Mouse (Mus musculus): ENCODE results near the gene Irak1. TPM values are rescaled to one million over a fixed set of nuclear protein-coding genes. Genes with fewer than 3 reads are reported as not detected.
A peak's percentile ranks its signal among the peaks of the same experiment; 100 is the strongest.

Irak1 gene
- 10 to 100 TPM; 48.3 to 59.9 TPM for total RNA-seq (2021)

- peak; percentile 71 to 75 for DNase-seq
These were observed at the start of gene Irak1 for GRCm38 (mm10) chrX:74023188-74024049. Irak1 (minus strand) TSS chrX:74023918.

GRCm38 (mm10) chrX:74070794-74071193 is 47.1 kb upstream of the Irak1 start:
- DNase-seq, result no peak

- DNase-seq, result peak in 1 of 2 experiments; percentile 6
These were observed 44.2 kb upstream of the Irak1 start for GRCm38 (mm10) chrX:74067891-74068290.

GRCm38 (mm10) chrX:74045107-74045506 is 21.4 kb upstream of the Irak1 start:
- DNase-seq, result no peak

- DNase-seq, result no peak
These were observed 14.1 kb upstream of the Irak1 start for GRCm38 (mm10) chrX:74037702-74038375.

GRCm38 (mm10) chrX:74030000-74030399 is 6.3 kb upstream of the Irak1 start:
- DNase-seq, result no peak

GRCm38 (mm10) chrX:74022795-74023187 is 927 bp downstream of the Irak1 start:
- no peak for DNase-seq

GRCm38 (mm10) chrX:74014597-74014996 is 9.1 kb downstream of the Irak1 start:
- no peak for DNase-seq

GRCm38 (mm10) chrX:74008063-74008462 is 15.7 kb downstream of the Irak1 start:
- no peak for DNase-seq

- no peak for DNase-seq
These were observed 17.3 kb downstream of the Irak1 start for GRCm38 (mm10) chrX:74006401-74006800.

GRCm38 (mm10) chrX:74003644-74004043 is 20.1 kb downstream of the Irak1 start:
- DNase-seq, result no peak

- DNase-seq, result no peak
These were observed 22.7 kb downstream of the Irak1 start for GRCm38 (mm10) chrX:74001024-74001423.

- DNase-seq, result peak; percentile 18 to 21
These were observed 24.5 kb downstream of the Irak1 start for GRCm38 (mm10) chrX:73998911-73999869.

GRCm38 (mm10) chrX:73977783-73978182 is 45.9 kb downstream of the Irak1 start:
- DNase-seq, result no peak

GRCm38 (mm10) chrX:73976283-73976682 is 47.4 kb downstream of the Irak1 start:
- no peak for DNase-seq

- DNase-seq, result no peak
These were observed 50.9 kb downstream of the Irak1 start for GRCm38 (mm10) chrX:73972774-73973173.

GRCm38 (mm10) chrX:73970781-73971180 is 52.9 kb downstream of the Irak1 start:
- no peak for DNase-seq

- no peak for DNase-seq
These were observed 54.0 kb downstream of the Irak1 start for GRCm38 (mm10) chrX:73969729-73970128.

GRCm38 (mm10) chrX:73969167-73969566 is 54.6 kb downstream of the Irak1 start:
- no peak for DNase-seq

- peak; percentile 87 to 90 for DNase-seq
These were observed 56.3 kb downstream of the Irak1 start for GRCm38 (mm10) chrX:73967177-73968075.
